Comparison of ENCODE assay signal across 8 mouse cellular contexts in genomic region chr1:90221811-90222361, GRCm38 (mm10). TPM values are rescaled to one million over a fixed set of nuclear protein-coding genes. Genes with fewer than 3 reads are reported as not detected.
DNase-seq lines count a peak whose midpoint lies in the region; ATAC-seq and TF ChIP-seq lines count a peak whose summit lies in the region.

No protein-coding gene starts in this region.

- TF ChIP-seq POLR2A in lung, adult 2 months (IDR thresholded peaks at IDR 0.05; ENCODE audit: borderline replicate concordance, extremely low read depth, low read depth, low read length), result no peak

- no peaks in the 10 kb centered on the region for H3K79me3 ChIP-seq in C2C12 (ENCODE audit: low read depth)

- no peaks in the 10 kb centered on the region for H3K79me2 ChIP-seq in C2C12 (ENCODE audit: control insufficient read depth, insufficient read depth)

- peak; percentile 47 for DNase-seq in layer of hippocampus, adult 9-10 months (ENCODE audit: low spot score)
- DNase-seq in midbrain, postnatal 0 days (ENCODE audit: low spot score), result peak; percentile 83
- no peak for DNase-seq in heart, postnatal 14 days
- DNase-seq in thymus, adult 18-20 months, result no peak
- no peak for DNase-seq in thymus, postnatal 10 days (ENCODE audit: low spot score in 2 of 2)
- DNase-seq in lung, adult 2 months, result no peak

- H3K36me3 ChIP-seq in C2C12 (ENCODE audit: control insufficient read depth, insufficient read depth), result no peaks in the 10 kb centered on the region
- no peaks in the 10 kb centered on the region for H3K36me3 ChIP-seq in forebrain, embryonic 15.5 days
- H3K36me3 ChIP-seq in midbrain, postnatal 0 days (ENCODE audit: insufficient read depth, low read length), result no peaks in the 10 kb centered on the region

- intact Hi-C loops in heart, postnatal 14 days (cut with DNase I), result no loop called here

- peak; percentile 63 for ATAC-seq in forebrain, embryonic 15.5 days (replicated peaks)
- peak; percentile 61; the same call in 1 of the 2 replicates for ATAC-seq in midbrain, postnatal 0 days (ENCODE audit: low FRiP score)

- H3ac ChIP-seq in C2C12 (ENCODE audit: control insufficient read depth, insufficient read length, low read depth), result no peak overlapping the region

- H3K27me3 ChIP-seq in C2C12 (ENCODE audit: control insufficient read depth, insufficient read depth, insufficient read length), result no peaks in the 10 kb centered on the region
- H3K27me3 ChIP-seq in forebrain, embryonic 15.5 days, result no peaks in the 10 kb centered on the region
- H3K27me3 ChIP-seq in midbrain, postnatal 0 days (ENCODE audit: insufficient read depth, low read length), result no peaks in the 10 kb centered on the region

- peak overlapping the region; percentile 35 for H3K4me2 ChIP-seq in forebrain, embryonic 15.5 days (replicated peaks)
- H3K4me2 ChIP-seq in midbrain, postnatal 0 days (ENCODE audit: low read depth, low read length, poor library complexity, severe bottlenecking), result 0 out of 2 replicates have a peak overlapping the region, but pooled peaks have one; percentile 16

- H3K9me3 ChIP-seq in forebrain, embryonic 15.5 days, result no peaks in the 10 kb centered on the region
- no peaks in the 10 kb centered on the region for H3K9me3 ChIP-seq in midbrain, postnatal 0 days (ENCODE audit: low read length)

- H3K9ac ChIP-seq in forebrain, embryonic 15.5 days (replicated peaks), result no peak overlapping the region
- no peak overlapping the region for H3K9ac ChIP-seq in midbrain, postnatal 0 days (replicated peaks; ENCODE audit: low read length, poor library complexity, severe bottlenecking)

- H3K27ac ChIP-seq in forebrain, embryonic 15.5 days (replicated peaks), result peak overlapping the region; percentile 72
- H3K27ac ChIP-seq in midbrain, postnatal 0 days (ENCODE audit: low read depth, low read length), result peak overlapping the region; percentile 45

- no peak for TF ChIP-seq CTCF in C2C12 (IDR thresholded peaks at IDR 0.05; ENCODE audit: control insufficient read depth, insufficient read depth, insufficient read length)
- TF ChIP-seq CTCF in midbrain, postnatal 0 days (IDR thresholded peaks at IDR 0.05), result no peak
- no peak for TF ChIP-seq CTCF in lung, adult 2 months (IDR thresholded peaks at IDR 0.05; ENCODE audit: insufficient read depth, low read length)

- H3K4me1 ChIP-seq in forebrain, embryonic 15.5 days, result peaks cover 32% of the 10 kb centered on the region
- peaks cover 8% of the 10 kb centered on the region; the same call in 1 of the 2 replicates for H3K4me1 ChIP-seq in midbrain, postnatal 0 days (ENCODE audit: insufficient read depth, low read length)
- no peaks in the 10 kb centered on the region for H3K4me1 ChIP-seq in lung, adult 2 months (ENCODE audit: control insufficient read depth, insufficient read depth, low read length)

- H3K4me3 ChIP-seq in C2C12 (ENCODE audit: insufficient read depth, poor library complexity, severe bottlenecking), result no peak overlapping the region
- peak overlapping the region; percentile 7; the same call in 1 of the 2 replicates for H3K4me3 ChIP-seq in forebrain, embryonic 15.5 days
- no peak overlapping the region for H3K4me3 ChIP-seq in midbrain, postnatal 0 days (ENCODE audit: low read depth, low read length)
- no peak overlapping the region for H3K4me3 ChIP-seq in lung, adult 2 months (replicated peaks; ENCODE audit: extremely low read depth, low read depth, low read length)

- 11% methylated on average over 18 of the region's 18 CpGs for WGBS in forebrain, embryonic 15.5 days
- WGBS in midbrain, postnatal 0 days, result 14% methylated on average over 18 of the region's 18 CpGs
- WGBS in lung, adult 2 months, result 67% methylated on average over 18 of the region's 18 CpGs

TF ChIP-seq in C2C12, 6 proteins besides CTCF, POLR2A, EP300 and RAD21:
- TF ChIP-seq MYOD1 (IDR thresholded peaks at IDR 0.05; ENCODE audit: control insufficient read depth, insufficient read length, low read depth) (peak; percentile 13), USF1 (IDR thresholded peaks at IDR 0.05; ENCODE audit: low read depth) (no peak), MAX (IDR thresholded peaks at IDR 0.05) (peak; percentile 78)

RNA-seq across cellular contexts. Expression of gene Ackr3, which starts 18.1 kb away (rescaled TPM):
- 14.5 TPM for polyA plus RNA-seq in C2C12 (2012; fragmentation: generic; extraction: Trizol)
- polyA plus RNA-seq in forebrain, embryonic 15.5 days (2015; fragmentation: Nextera tagmentation; extraction: Ambion mirVana), result 23.7 and 23.8 TPM in 2 replicates
- 7.9 and 9.6 TPM in 2 replicates for total RNA-seq in midbrain, postnatal 0 days (2014; rRNA removed)
- polyA plus RNA-seq in midbrain, postnatal 0 days (2015; fragmentation: Nextera tagmentation; extraction: Ambion mirVana), result 4.5 and 5.7 TPM in 2 replicates
- total RNA-seq in heart, postnatal 14 days (2021), result 10 to 100 TPM; 53.0 to 62.6 TPM
- polyA plus RNA-seq in lung, adult 2 months (2012; rRNA removed), result 89.3 and 96.4 TPM in 2 replicates

Comparison
In these comparisons a context has a peak if more than half of its experiments do, and no peak if none do; other contexts are left out.
1. DNase-seq: peak in layer of hippocampus, adult 9-10 months (single experiment) and midbrain, postnatal 0 days (single experiment); none in heart, postnatal 14 days (0 of 2), thymus, adult 18-20 months (0 of 2), thymus, postnatal 10 days (0 of 2) and lung, adult 2 months (single experiment).